Mouse (Mus musculus): ENCODE data around the gene Cds1. TPM values are rescaled to one million over a fixed set of nuclear protein-coding genes. Genes with fewer than 3 reads are reported as not detected.

Gene Cds1
- under 1 TPM; 0.44 to 0.66 TPM for polyA plus RNA-seq (2017; shearing (Covaris generic))

DNA sequence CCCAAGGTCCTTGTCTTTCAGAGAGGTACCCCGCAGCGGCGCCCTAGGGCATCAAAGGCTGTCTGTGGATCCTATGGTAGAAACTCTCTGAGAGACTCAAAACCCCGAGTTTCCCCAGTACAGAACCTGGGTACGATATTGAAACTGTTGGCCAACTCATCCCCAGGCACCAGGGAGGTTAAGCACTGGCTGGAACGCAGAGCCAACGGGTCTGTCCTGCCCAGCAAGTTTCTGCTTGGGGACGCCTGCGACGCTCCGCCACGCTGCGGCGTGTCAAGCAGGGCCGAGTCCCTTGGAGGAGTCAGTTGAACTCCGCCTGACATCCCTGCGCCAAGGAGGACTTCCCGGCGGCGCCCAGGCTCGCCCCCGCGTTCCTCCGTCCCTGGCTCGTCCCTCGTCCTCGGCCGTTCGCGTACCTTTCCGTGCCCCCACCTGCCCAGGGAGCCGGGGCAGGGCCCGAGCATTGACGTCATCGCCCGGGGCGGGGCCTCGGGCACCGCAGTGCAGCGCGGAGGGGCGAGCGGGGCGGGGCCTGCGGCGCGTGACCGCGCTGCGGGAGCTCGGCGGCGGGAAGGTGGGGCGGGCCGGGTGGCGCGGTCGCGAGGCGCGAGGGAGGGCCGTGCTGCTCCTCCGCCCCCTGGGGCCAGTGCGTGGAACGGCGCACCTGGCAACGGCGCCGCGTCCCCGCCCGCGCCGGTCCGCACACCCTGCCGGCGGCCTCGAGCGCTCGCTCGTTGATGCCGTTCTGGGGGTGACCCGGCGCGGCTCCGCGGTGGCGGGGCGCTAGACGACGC, at the start of gene Cds1:
Gene Cds1, plus strand, starts transcription at position 577 of the 794 bp plus-strand sequence.

Other genes with a start within 250 kb of the Cds1 start
- gene Nkx6-1, start 100.1 kb upstream of the Cds1 start, polyA plus RNA-seq (2017; shearing (Covaris generic)) = under 1 TPM in 1 of 2 experiments, not detected in 1; 0.32 TPM

All from inflammation-experienced regulatory T-cells (primary cell).